Mouse (Mus musculus) heart, embryonic 14.5 days (tissue): ENCODE measurements around the gene Gucy1b1. TPM values are rescaled to one million over a fixed set of nuclear protein-coding genes. Genes with fewer than 3 reads are reported as not detected.

Experiments used
- ATAC-seq: fragments of 200-750 bp; cut with Nextera tagmentation; 2 replicates; pipeline ENCODE4 v1.8.0; 2017; ENCODE audit warnings: low read depth, moderate TSS enrichment; ENCODE audit not compliant: insufficient number of reproducible peaks, insufficient read depth, low FRiP score
- H3K27ac ChIP-seq, 2 experiments: fragments of 200-500 bp in 1 of 2; fragments of 300-500 bp in 1 of 2; sonication (generic) in 1 of 2; replicated peaks in 1 of 2; 2 replicates each; pipeline ENCODE4 v1.5.1; 2012 to 2014; ENCODE audit warnings: low read depth in 2 of 2, low read length in 2 of 2, control low read depth in 1 of 2, mild to moderate bottlenecking in 1 of 2, mixed read lengths in 1 of 2; ENCODE audit not compliant: control insufficient read depth in 1 of 2, insufficient read depth in 1 of 2
- H3K27me3 ChIP-seq: fragments of 300-500 bp; sonication (generic); 2 replicates; pipeline ENCODE4 v1.6.1; 2014; ENCODE audit warnings: mild to moderate bottlenecking, low read length, control low read depth; ENCODE audit not compliant: control insufficient read depth, insufficient read depth
- H3K36me3 ChIP-seq: fragments of 300-500 bp; sonication (generic); 2 replicates; pipeline ENCODE4 v1.6.1; 2014; ENCODE audit warnings: mild to moderate bottlenecking, control low read depth, low read length, mixed read lengths; ENCODE audit not compliant: control insufficient read depth, insufficient read depth
- H3K4me1 ChIP-seq, 2 experiments: fragments of 200-500 bp in 1 of 2; fragments of 300-500 bp in 1 of 2; sonication (generic) in 1 of 2; 2 replicates each; pipeline ENCODE4 v1.6.1; 2012 to 2014; ENCODE audit warnings: low read length in 2 of 2, control low read depth in 1 of 2, mixed read lengths in 1 of 2; ENCODE audit not compliant: control insufficient read depth in 2 of 2, insufficient read depth in 2 of 2
- H3K4me2 ChIP-seq: fragments of 300-500 bp; sonication (generic); 2 replicates; pipeline ENCODE4 v1.6.1; 2014; ENCODE audit warnings: mild to moderate bottlenecking, low read length
- H3K4me3 ChIP-seq, 2 experiments: fragments of 200-500 bp in 1 of 2; fragments of 300-500 bp in 1 of 2; sonication (generic) in 1 of 2; 2 replicates each; pipeline ENCODE4 v1.5.1; 2012 to 2014; ENCODE audit warnings: low read length in 2 of 2, mild to moderate bottlenecking in 2 of 2, control low read depth in 1 of 2, low read depth in 1 of 2, moderate library complexity in 1 of 2; ENCODE audit not compliant: control insufficient read depth in 1 of 2, insufficient read depth in 1 of 2
- H3K9ac ChIP-seq: fragments of 300-500 bp; sonication (generic); 2 replicates; pipeline ENCODE4 v1.6.1; 2014; ENCODE audit warnings: mild to moderate bottlenecking, low read length
- H3K9me3 ChIP-seq: fragments of 300-500 bp; sonication (generic); 2 replicates; pipeline ENCODE4 v1.6.1; 2016; ENCODE audit warnings: low read length, control low read depth; ENCODE audit not compliant: control insufficient read depth
- WGBS: fragments of 180-500 bp; shearing (Covaris S2); extraction: QIAGEN DNeasy Blood & Tissue Kit; methylation state at CpG from one replicate; pipeline ENCODE4 v1.1.7; 2014; 5-methylcytosine and 5-hydroxymethylcytosine counted together
- microRNA-seq: library from miRNA; unstranded; fragments of <30 nt; microRNA quantifications from one replicate; pipeline ENCODE4, GENCODE M21; 2016
- polyA plus RNA-seq: library from polyadenylated mRNA; unstranded; fragments of >200 nt; fragmentation: Nextera tagmentation; extraction: Ambion mirVana; gene quantifications from 2 replicates; pipeline ENCODE4 v1.2.1, GENCODE M21; 2014

The Gucy1b1 gene
- polyA plus RNA-seq, 1 experiment from 2014 or later, result 62.2 TPM

- no peaks in the 10 kb centered on the region for H3K4me1 ChIP-seq
- H3K9ac ChIP-seq, result no peak overlapping the region
- no peak for ATAC-seq
- 69% methylated on average over 8 of the region's 8 CpGs for WGBS
- no peaks in the 10 kb centered on the region for H3K27me3 ChIP-seq
- no peaks in the 10 kb centered on the region for H3K9me3 ChIP-seq
- no peak overlapping the region for H3K4me3 ChIP-seq
- H3K4me2 ChIP-seq, result no peak overlapping the region
- H3K36me3 ChIP-seq, result no peaks in the 10 kb centered on the region
- H3K27ac ChIP-seq, result no peak overlapping the region
Measured at GRCm38 (mm10) chr3:81983120-81983895, 91.2 kb downstream of the Gucy1b1 start.

Small RNA genes within 50 kb of the gene (microRNA-seq; reads per million reads assigned to microRNA genes)
- gene Mir7010, result 0.84 reads per million

Other genes with a start within 250 kb of the Gucy1b1 start
- 21.6 and 25.0 TPM in 2 replicates for gene Ctso, start 142.1 kb downstream of the Gucy1b1 start, polyA plus RNA-seq
- gene Tdo2, start 98.5 kb downstream of the Gucy1b1 start, polyA plus RNA-seq, result 0.22 and 0.30 TPM in 2 replicates
- gene Asic5, start 92.4 kb downstream of the Gucy1b1 start, polyA plus RNA-seq, result not detected in 2 replicates
- gene Gucy1a1, start 71.1 kb upstream of the Gucy1b1 start, polyA plus RNA-seq, result 61.0 and 69.3 TPM in 2 replicates